Mouse (Mus musculus): Measurements from ENCODE around the gene Laptm4a.

Laptm4a gene

GRCm38 (mm10) chr12:8912860-8913685 is 8.4 kb upstream of the Laptm4a start:
- peak; percentile 76 for DNase-seq (ENCODE audit: low spot score)

GRCm38 (mm10) chr12:8913701-8914340 is 7.6 kb upstream of the Laptm4a start:
- DNase-seq (ENCODE audit: low spot score) = peak; percentile 58

GRCm38 (mm10) chr12:8916378-8916777 is 5.1 kb upstream of the Laptm4a start:
- peak; percentile 79 for DNase-seq (ENCODE audit: low spot score)

GRCm38 (mm10) chr12:8919231-8919630 is 2.2 kb upstream of the Laptm4a start:
- no peak for DNase-seq (ENCODE audit: low spot score)

- no peak for DNase-seq (ENCODE audit: low spot score)
Observed at GRCm38 (mm10) chr12:8920996-8921393, 469 bp upstream of the Laptm4a start.

GRCm38 (mm10) chr12:8922369-8923124 is 1.1 kb downstream of the Laptm4a start:
- DNase-seq (ENCODE audit: low spot score) = no peak

- no peak for DNase-seq (ENCODE audit: low spot score)
Observed at GRCm38 (mm10) chr12:8923125-8923410, 1.6 kb downstream of the Laptm4a start.

GRCm38 (mm10) chr12:8923603-8924002 is 2.1 kb downstream of the Laptm4a start:
- DNase-seq (ENCODE audit: low spot score) = no peak

- DNase-seq (ENCODE audit: low spot score) = no peak
Observed at GRCm38 (mm10) chr12:8927652-8928051, 6.2 kb downstream of the Laptm4a start.

GRCm38 (mm10) chr12:8928766-8929165 is 7.3 kb downstream of the Laptm4a start:
- DNase-seq (ENCODE audit: low spot score) = no peak

- DNase-seq (ENCODE audit: low spot score) = no peak
Observed at GRCm38 (mm10) chr12:8931083-8931482, 9.6 kb downstream of the Laptm4a start.

- no peak for DNase-seq (ENCODE audit: low spot score)
Observed at GRCm38 (mm10) chr12:8935349-8935748, 13.9 kb downstream of the Laptm4a start.

- DNase-seq (ENCODE audit: low spot score) = peak; percentile 63
Observed at GRCm38 (mm10) chr12:8936210-8936609, 14.7 kb downstream of the Laptm4a start.

GRCm38 (mm10) chr12:8939490-8939889 is 18.0 kb downstream of the Laptm4a start:
- no peak for DNase-seq (ENCODE audit: low spot score)

- DNase-seq (ENCODE audit: low spot score) = no peak
Observed at GRCm38 (mm10) chr12:8940011-8941005, 18.8 kb downstream of the Laptm4a start.

- no peak for DNase-seq (ENCODE audit: low spot score)
Observed at GRCm38 (mm10) chr12:8941131-8941615, 19.7 kb downstream of the Laptm4a start.

- DNase-seq (ENCODE audit: low spot score) = no peak
Observed at GRCm38 (mm10) chr12:8941699-8942392, 20.4 kb downstream of the Laptm4a start.

- DNase-seq (ENCODE audit: low spot score) = no peak
Observed at GRCm38 (mm10) chr12:8947163-8947562, 25.7 kb downstream of the Laptm4a start.

GRCm38 (mm10) chr12:8947714-8948464 is 26.4 kb downstream of the Laptm4a start, which contains the start of gene Matn3:
Matn3 (plus strand) TSS chr12:8947929.
- DNase-seq (ENCODE audit: low spot score) = peak; percentile 83

GRCm38 (mm10) chr12:8953136-8953535 is 31.7 kb downstream of the Laptm4a start:
- DNase-seq (ENCODE audit: low spot score) = no peak

All from testis, postnatal 10 days (tissue).